Mouse (Mus musculus) bone marrow, adult 2 months (tissue): ENCODE results near the gene Nxph3.

Source experiments
- CTCF ChIP-seq: fragments of 200-500 bp; IDR thresholded peaks from 2 replicates; pipeline ENCODE4 v1.5.1; 2011; ENCODE audit warnings: low read length, control low read depth; ENCODE audit not compliant: control insufficient read depth, insufficient read depth
- POLR2A ChIP-seq: fragments of 200-500 bp; IDR thresholded peaks from 2 replicates; pipeline ENCODE4 v1.6.1; 2011; ENCODE audit warnings: low read depth, mild to moderate bottlenecking, control low read depth, low read length, borderline replicate concordance; ENCODE audit not compliant: control insufficient read depth

DNA sequence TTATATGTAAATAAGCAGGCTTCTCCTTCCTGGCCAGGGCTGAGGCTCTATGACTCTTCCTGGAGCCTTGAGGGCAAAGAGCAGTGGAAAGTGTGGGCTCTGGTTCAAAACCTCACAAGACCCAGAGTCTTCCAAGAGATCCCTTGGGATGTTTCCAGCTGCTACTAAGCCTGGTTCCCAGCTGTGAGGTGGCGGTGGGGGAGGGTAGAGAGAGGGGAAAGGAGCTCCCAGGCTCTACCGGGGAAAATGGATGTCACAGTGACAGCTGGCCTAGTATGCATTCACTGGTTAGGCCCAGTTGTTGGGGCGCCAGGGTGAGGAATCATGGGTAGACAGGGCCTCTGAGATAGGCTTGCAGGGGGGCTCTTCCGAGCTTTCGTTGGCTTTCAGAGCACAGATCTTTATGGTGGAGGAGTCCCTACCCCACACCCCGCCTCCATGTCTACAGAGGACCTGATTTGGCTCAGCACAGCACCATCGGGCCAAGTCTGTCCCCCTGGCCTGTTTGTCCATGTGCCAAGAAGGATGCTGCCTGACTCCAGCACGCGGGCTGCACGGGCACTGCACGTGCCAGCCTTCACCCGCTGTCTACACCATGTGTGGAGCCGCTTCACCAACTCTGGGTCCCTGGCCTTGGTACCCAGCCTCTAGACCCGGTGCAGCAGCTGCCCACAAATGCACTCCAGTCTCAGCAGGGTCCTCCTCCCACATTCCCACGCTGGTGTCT, 24.2 kb upstream of the Nxph3 start:
- TF ChIP-seq POLR2A (no peak), CTCF (no peak)
